Mouse (Mus musculus) limb, embryonic 12.5 days (tissue): ENCODE results near the gene Acsf2. TPM values are rescaled to one million over a fixed set of nuclear protein-coding genes. Genes with fewer than 3 reads are reported as not detected.
A peak's percentile ranks its signal among the peaks of the same experiment; 100 is the strongest.

Experiments used
- ATAC-seq: fragments of 200-750 bp; cut with Nextera tagmentation; 2 replicates; pipeline ENCODE4 v1.8.0; 2017; ENCODE audit warnings: low read depth, moderate TSS enrichment; ENCODE audit not compliant: insufficient number of reproducible peaks, insufficient read depth, low FRiP score, low TSS enrichment
- H3K27ac ChIP-seq: fragments of 300-500 bp; sonication (generic); 2 replicates; pipeline ENCODE4 v1.5.1; 2016; ENCODE audit warnings: mild to moderate bottlenecking, moderate library complexity
- H3K27me3 ChIP-seq: fragments of 300-500 bp; sonication (generic); 2 replicates; pipeline ENCODE4 v1.6.1; 2016; ENCODE audit warnings: mild to moderate bottlenecking, moderate library complexity
- H3K36me3 ChIP-seq: fragments of 300-500 bp; sonication (generic); 2 replicates; pipeline ENCODE4 v1.6.1; 2016; ENCODE audit warnings: mild to moderate bottlenecking, moderate library complexity
- H3K4me1 ChIP-seq: fragments of 300-500 bp; sonication (generic); replicated peaks from 2 replicates; pipeline ENCODE4 v1.6.1; 2016
- H3K4me2 ChIP-seq: fragments of 300-500 bp; sonication (generic); 2 replicates; pipeline ENCODE4 v1.6.1; 2016; ENCODE audit warnings: mild to moderate bottlenecking, moderate library complexity
- H3K4me3 ChIP-seq: fragments of 300-500 bp; sonication (generic); replicated peaks from 2 replicates; pipeline ENCODE4 v1.5.1; 2016; ENCODE audit warnings: mild to moderate bottlenecking
- H3K9ac ChIP-seq: fragments of 300-500 bp; sonication (generic); replicated peaks from 2 replicates; pipeline ENCODE4 v1.6.1; 2016; ENCODE audit warnings: mild to moderate bottlenecking, moderate library complexity
- H3K9me3 ChIP-seq: fragments of 300-500 bp; sonication (generic); 2 replicates; pipeline ENCODE4 v1.6.1; 2016; ENCODE audit warnings: mild to moderate bottlenecking, moderate library complexity
- WGBS: fragments of 180-500 bp; shearing (Covaris S2); methylation state at CpG from one replicate; pipeline ENCODE4 v1.1.7; 2016; 5-methylcytosine and 5-hydroxymethylcytosine counted together
- polyA plus RNA-seq: library from polyadenylated mRNA; unstranded; fragments of >200 nt; fragmentation: Nextera tagmentation; extraction: Ambion mirVana; gene quantifications from 2 replicates; pipeline ENCODE4 v1.2.1, GENCODE M21; 2016

Acsf2 gene
- polyA plus RNA-seq, 1 experiment from 2014 or later: 5.0 TPM

DNA sequence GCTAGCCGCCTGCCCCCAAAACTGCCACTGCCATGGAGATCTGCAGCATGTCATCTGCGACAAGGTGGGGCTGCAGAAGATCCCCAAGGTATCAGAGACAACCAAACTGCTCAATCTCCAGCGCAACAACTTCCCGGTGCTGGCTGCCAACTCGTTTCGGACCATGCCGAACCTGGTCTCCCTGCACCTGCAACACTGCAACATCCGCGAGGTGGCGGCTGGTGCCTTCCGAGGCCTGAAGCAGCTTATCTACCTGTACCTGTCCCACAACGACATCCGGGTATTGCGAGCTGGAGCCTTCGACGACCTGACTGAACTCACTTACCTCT, 36.6 kb downstream of the Acsf2 start:
- ATAC-seq: no peak
- Histone ChIP-seq H3K4me3 (peak overlapping the region; percentile 29), H3K36me3 (peaks cover 22% of the 10 kb centered on the region), H3K27ac (0 out of 2 replicates have a peak overlapping the region, but pooled peaks have one; percentile 3), H3K27me3 (peaks cover 28% of the 10 kb centered on the region), H3K4me1 (peaks cover 27% of the 10 kb centered on the region), H3K4me2 (peak overlapping the region; percentile 55), H3K9ac (0 out of 2 replicates have a peak overlapping the region, but pooled peaks have one; percentile 44), H3K9me3 (no peaks in the 10 kb centered on the region)
- WGBS: 11% methylated on average over 16 of the region's 16 CpGs

DNA sequence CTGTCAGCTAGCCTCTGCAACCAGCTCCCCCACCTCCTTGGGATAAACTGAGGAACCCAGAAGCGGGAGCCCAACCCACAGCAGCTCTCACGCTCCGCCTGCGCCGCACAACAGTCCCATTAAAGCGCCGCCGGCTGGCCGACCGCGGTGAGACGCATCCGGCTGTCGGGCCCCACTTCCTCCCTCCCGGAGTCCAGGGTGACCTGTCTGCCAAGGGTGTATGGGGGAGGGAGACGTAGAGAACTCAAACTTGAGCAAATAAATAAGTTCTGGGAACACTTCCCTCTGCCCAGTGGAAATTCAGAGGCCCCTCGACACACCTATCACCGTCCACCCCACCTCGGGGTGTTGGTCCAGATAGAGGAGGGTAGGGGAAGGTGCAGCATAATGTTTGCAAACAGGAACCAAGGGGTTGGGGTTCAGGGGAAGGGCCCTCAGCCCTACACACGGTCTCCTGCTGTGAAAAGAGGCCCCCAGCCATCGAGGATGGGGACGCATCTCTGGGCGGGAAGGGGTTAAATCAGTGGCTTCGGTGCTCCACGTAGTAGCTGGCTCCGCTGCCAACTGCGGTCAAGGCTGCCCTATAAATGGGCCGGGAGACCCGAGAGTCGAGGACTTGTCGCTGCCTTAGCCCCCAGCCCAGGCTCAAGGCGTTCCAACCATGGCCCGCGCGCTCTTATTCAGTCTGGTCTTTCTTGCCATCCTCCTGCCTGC, 37.1 kb downstream of the Acsf2 start, which contains the start of gene Chad:
Chad (plus strand) TSS at position 611 of the 714 bp plus-strand sequence.
- peak within 1 kb of the TSS; percentile 55 for H3K4me2 ChIP-seq
- peak within 1 kb of the TSS; percentile 44; the same call in 1 of the 2 replicates for H3K9ac ChIP-seq
- H3K4me3 ChIP-seq: peak within 1 kb of the TSS; percentile 29
- H3K4me1 ChIP-seq: peaks cover 27% of the 10 kb centered on the region
- H3K27me3 ChIP-seq: peaks cover 28% of the 10 kb centered on the region
- no peaks in the 10 kb centered on the region for H3K9me3 ChIP-seq
- peak within 1 kb of the TSS; percentile 59 for H3K27ac ChIP-seq
- H3K36me3 ChIP-seq: peaks cover 17% of the 10 kb centered on the region
- ATAC-seq: no peak
- WGBS: under 1% methylated on average over 35 of the region's 35 CpGs

DNA sequence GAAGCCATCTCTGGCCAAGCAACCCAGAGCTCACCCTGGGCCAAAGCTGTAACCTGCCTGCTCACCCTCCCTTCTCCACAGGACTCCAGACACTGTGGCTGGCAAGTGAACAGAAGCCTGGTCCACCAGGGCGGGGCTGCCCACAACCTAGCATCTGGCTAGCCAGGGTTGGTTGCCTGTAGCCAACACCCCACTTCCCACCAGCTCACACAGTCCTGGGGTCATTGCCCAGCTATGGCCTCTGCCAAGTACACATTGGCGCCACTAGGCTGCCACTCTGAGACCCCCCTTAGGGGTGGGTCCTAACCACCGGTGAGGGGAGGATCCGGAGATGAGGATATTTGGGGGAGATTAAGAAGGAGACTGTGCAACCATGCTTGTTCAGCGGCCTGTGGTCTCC, 37.9 kb downstream of the Acsf2 start:
- Histone ChIP-seq H3K27me3 (peaks cover 28% of the 10 kb centered on the region), H3K4me1 (peaks cover 27% of the 10 kb centered on the region), H3K4me2 (peak overlapping the region; percentile 55), H3K9me3 (no peaks in the 10 kb centered on the region), H3K36me3 (peaks cover 17% of the 10 kb centered on the region), H3K4me3 (peak overlapping the region; percentile 29; the same call in 1 of the 2 replicates), H3K27ac (no peak overlapping the region), H3K9ac (peak overlapping the region; percentile 44; the same call in 1 of the 2 replicates)
- ATAC-seq: peak; percentile 39; the same call in 1 of the 2 replicates
- WGBS: 58% methylated on average over 5 of the region's 5 CpGs

DNA sequence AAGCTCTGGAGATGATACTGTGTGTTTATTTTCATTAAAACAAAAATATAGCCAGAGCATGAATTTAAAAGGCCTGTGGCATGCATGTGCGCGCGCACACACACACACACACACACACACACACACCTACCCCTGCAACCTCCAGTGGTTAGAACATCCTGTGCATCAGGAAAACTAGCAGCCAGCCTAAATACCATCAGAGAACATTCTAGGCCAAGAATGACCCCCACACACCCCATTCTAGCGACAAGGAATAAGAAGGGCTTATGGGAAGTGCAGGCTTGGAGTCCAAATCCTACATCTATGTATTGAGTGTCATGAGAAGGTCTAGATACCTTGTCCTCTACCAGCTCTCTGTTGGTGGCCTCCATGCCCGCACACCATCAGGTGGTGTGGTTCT, 38.3 kb downstream of the Acsf2 start:
- Histone ChIP-seq H3K4me1 (peaks cover 27% of the 10 kb centered on the region), H3K4me2 (no peak overlapping the region; the same call in 1 of the 2 replicates)
- 96% methylated on average over 5 of the region's 5 CpGs for WGBS

DNA sequence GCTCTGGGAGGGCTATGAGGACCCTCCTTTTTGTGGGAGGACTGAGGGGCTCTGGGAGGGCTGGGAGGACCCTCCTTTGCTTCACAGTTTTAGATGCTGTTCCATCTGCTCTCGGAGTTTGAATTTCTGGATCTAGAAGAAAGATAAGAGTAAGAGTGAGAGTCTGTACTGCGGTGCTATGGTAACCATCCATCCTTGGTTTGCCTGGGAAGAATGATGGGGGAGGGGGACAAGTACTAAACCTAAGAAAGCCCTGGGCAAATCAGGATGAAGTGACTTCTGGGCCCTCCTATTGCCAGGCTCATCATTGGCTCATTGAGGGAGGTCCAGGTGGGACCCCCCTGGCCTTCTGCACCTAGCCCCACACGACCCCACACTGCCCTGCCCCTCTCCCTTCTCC, 43.4 kb downstream of the Acsf2 start:
- Histone ChIP-seq H3K9me3 (no peaks in the 10 kb centered on the region), H3K4me2 (no peak overlapping the region), H3K27ac (no peak overlapping the region), H3K27me3 (no peaks in the 10 kb centered on the region), H3K4me3 (no peak overlapping the region), H3K9ac (no peak overlapping the region), H3K36me3 (peaks cover 22% of the 10 kb centered on the region), H3K4me1 (no peaks in the 10 kb centered on the region)
- WGBS: 73% methylated on average over 3 of the region's 3 CpGs
- no peak for ATAC-seq

More for the DNA sequence above, 38.3 kb downstream of the Acsf2 start:
- Histone ChIP-seq H3K9me3 (no peaks in the 10 kb centered on the region), H3K9ac (0 out of 2 replicates have a peak overlapping the region, but pooled peaks have one; percentile 44), H3K27me3 (peaks cover 28% of the 10 kb centered on the region), H3K4me3 (no peak overlapping the region), H3K27ac (no peak overlapping the region), H3K36me3 (peaks cover 16% of the 10 kb centered on the region)
- ATAC-seq: no peak

DNA sequence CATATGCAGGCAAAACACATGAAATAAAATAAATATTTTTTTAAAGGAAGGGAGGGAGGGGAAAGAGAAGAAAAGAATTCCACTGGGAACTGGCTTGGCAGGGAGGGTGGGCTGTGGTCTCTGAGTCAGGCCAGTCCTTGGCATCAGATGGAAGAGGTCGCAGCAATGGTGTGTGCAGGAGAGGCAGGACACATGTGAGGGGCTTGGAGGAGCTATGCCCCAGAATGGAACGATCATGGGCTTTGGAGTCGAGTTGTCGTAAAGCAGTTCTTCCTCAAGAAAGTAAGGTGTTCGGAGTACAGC, 51.3 kb downstream of the Acsf2 start:
- Histone ChIP-seq H3K4me1 (peaks cover 11% of the 10 kb centered on the region), H3K4me2 (no peak overlapping the region), H3K27ac (0 out of 2 replicates have a peak overlapping the region, but pooled peaks have one; percentile 35), H3K4me3 (no peak overlapping the region), H3K9me3 (no peaks in the 10 kb centered on the region), H3K27me3 (no peaks in the 10 kb centered on the region), H3K36me3 (peaks cover 5% of the 10 kb centered on the region; the same call in 1 of the 2 replicates), H3K9ac (0 out of 2 replicates have a peak overlapping the region, but pooled peaks have one; percentile 12)
- WGBS: 89% methylated on average over 5 of the region's 5 CpGs
- ATAC-seq: no peak

DNA sequence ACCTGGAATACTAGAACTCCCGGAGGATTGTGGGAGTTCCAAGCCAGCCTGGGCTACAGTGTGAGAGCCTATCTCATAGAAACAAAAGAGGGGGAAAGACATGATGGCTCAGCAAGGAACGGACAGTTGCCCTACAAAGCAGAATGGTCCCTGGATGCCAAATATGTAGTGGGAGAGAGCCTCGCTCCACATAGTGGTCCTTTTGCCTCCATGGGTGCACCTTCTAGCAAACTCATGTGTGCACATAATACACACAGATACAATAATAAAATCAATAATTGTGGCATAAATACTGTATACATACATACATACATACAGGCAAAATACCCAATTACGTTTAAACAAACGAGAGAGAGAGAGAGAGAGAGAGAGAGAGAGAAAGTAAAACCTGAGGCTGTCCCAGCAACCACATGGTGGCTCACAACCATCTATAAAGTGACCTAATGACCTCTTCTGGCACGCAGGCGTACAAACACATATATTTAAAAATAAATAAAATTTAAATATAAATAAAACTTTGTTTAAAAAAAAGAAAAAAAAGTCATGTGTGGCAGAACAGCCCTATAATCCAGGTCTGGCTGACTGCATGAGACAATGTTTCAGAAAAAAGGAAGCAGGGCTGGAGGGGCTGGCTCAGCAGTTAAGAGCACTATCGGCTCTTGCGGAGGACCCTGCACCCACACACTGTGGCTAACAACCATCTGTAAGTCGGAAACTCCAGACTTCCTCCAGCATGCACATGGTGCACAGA, 51.8 kb downstream of the Acsf2 start:
- H3K27ac ChIP-seq: 0 out of 2 replicates have a peak overlapping the region, but pooled peaks have one; percentile 35
- peaks cover 11% of the 10 kb centered on the region for H3K4me1 ChIP-seq
- H3K36me3 ChIP-seq: peaks cover 5% of the 10 kb centered on the region; the same call in 1 of the 2 replicates
- ATAC-seq: no peak
- H3K4me2 ChIP-seq: 0 out of 2 replicates have a peak overlapping the region, but pooled peaks have one; percentile 86
- H3K9ac ChIP-seq: 0 out of 2 replicates have a peak overlapping the region, but pooled peaks have one; percentile 12
- H3K9me3 ChIP-seq: no peaks in the 10 kb centered on the region
- no peak overlapping the region for H3K4me3 ChIP-seq
- WGBS: 73% methylated on average over 10 of the region's 10 CpGs
- H3K27me3 ChIP-seq: no peaks in the 10 kb centered on the region

DNA sequence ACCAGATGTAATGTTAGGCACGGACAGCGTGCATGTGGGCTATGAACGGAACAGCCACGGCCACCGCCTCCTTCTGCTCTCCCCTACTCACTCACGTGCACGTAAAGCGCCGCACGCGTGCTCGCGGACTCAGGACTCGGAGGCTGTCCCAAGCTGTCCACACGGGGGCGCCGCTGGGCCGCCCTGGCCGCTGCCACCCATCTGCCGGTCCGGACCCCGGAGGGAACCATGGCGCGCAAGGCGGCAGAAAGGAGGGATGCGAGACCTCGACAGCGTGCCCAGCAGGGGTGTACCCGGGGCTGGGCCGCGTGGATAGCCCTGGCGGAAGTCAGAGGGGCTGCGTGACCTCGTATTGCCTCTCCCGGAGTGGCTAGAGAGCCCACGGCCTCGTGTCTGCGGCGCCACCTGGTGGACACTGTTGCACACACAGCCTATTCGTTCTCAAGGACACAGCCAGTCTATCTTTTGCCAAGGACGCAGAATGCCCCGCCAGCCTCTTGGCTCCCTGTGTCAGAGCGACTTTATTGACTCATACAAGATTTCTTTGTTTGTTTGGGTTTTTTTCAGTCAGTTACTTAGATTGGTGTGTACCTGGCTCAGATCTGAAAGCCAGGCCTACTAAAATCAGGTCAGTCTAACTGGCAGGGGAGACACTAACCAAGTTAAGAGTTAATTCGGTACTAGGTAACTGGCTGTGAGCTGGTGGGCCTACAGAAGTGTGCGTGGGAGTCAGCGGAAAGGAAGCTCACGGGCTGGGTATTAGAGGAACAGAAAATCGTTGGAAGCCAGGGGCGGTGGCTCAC, 52.6 kb downstream of the Acsf2 start, which contains the start of gene Rsad1:
Rsad1 (minus strand) TSS at position 368 of the 803 bp plus-strand sequence.
- Histone ChIP-seq H3K4me2 (peak within 1 kb of the TSS; percentile 86), H3K27ac (peak within 1 kb of the TSS; percentile 84), H3K4me3 (peak within 1 kb of the TSS; percentile 59), H3K36me3 (peaks cover 5% of the 10 kb centered on the region; the same call in 1 of the 2 replicates), H3K27me3 (no peaks in the 10 kb centered on the region), H3K4me1 (peaks cover 19% of the 10 kb centered on the region), H3K9me3 (no peaks in the 10 kb centered on the region), H3K9ac (peak within 1 kb of the TSS; percentile 63)
- ATAC-seq: peak; percentile 87
- 5% methylated on average over 49 of the region's 49 CpGs for WGBS

DNA sequence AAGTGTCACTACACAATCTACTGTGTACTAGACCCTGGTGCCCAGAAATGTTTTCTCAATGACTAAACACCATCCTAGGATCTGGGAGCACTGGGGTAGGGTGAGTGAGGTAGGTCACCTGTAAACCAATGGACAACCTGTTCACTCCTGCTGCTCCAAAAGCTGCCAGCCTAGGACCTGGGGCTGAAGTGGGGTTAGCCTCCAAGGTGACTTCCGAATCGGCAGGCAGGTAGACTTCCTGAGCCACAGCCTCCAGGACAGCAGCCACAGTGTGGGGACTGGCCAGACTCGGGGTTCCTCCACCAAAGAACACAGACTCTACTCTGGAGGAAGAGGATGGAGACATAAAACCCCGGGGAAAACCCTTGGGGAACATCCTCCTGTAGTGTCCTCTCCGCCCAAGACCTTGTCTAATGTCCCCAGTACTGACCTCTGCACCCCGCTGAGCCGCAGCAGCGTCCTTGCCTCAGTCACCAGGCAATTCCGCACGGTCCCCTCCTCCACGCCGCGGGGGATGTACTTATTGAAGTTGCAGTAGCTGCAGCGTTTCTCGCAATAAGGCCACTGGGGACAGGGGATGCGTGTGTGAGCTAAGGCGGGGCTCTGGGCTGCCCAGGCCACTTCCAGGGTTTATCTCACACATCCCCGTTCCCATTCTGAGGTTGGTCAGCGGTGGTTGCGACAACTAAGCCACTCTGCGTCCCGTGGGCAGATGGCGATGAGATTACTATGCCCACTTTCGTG, 53.5 kb downstream of the Acsf2 start:
- WGBS: 12% methylated on average over 24 of the region's 24 CpGs
- Histone ChIP-seq H3K9me3 (no peaks in the 10 kb centered on the region), H3K4me3 (peak overlapping the region; percentile 59), H3K27ac (no peak overlapping the region), H3K9ac (peak overlapping the region; percentile 63), H3K36me3 (peaks cover 7% of the 10 kb centered on the region), H3K4me2 (peak overlapping the region; percentile 86), H3K27me3 (no peaks in the 10 kb centered on the region), H3K4me1 (peaks cover 24% of the 10 kb centered on the region)
- peak; percentile 9 for ATAC-seq

DNA sequence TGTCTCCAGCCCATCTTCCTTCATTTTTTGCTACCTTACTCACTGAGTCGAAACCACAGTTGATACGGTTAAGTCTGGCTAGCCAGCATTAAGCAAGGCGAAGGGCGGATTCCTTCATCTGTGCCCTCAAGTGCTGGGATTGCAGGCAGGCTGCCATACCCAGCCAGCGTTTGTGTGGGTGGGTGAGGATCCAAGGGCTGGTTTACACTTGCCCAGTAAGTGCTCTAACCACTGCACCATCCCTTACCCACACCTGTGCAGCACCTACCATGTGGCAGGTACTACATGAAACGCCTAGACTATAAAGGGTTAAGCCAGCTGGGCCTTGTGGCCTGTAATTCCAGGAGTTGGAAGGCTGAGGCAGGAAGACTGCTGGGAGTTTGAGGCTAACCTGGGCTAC, 54.4 kb downstream of the Acsf2 start:
- no peak for ATAC-seq
- peaks cover 24% of the 10 kb centered on the region for H3K4me1 ChIP-seq
- H3K27ac ChIP-seq: no peak overlapping the region
- no peak overlapping the region for H3K4me3 ChIP-seq
- no peak overlapping the region for H3K4me2 ChIP-seq
- no peaks in the 10 kb centered on the region for H3K9me3 ChIP-seq
- H3K9ac ChIP-seq: no peak overlapping the region
- 90% methylated on average over 6 of the region's 6 CpGs for WGBS
- peaks cover 12% of the 10 kb centered on the region for H3K36me3 ChIP-seq
- H3K27me3 ChIP-seq: no peaks in the 10 kb centered on the region
